32 mouse cellular contexts compared by ENCODE assay signal in the genomic region with DNA sequence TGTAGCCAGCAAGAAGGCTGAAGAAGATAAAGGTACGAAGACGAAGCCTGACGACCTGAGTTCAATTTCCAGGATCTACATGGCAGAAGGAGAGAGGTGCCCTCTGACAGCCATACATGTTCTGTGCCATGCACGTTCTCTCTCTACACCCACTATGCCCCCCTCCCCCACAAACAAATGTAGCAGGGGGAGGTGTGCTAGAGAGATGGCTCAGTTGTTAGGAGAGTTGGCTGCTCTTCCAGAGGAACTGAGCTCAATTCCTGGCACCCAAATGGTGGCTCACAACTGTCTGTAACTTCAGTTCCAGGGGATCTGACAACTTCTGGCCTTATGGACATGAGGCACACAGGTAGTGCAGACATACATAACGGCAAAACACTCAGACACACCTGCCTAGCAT. TPM values are rescaled to one million over a fixed set of nuclear protein-coding genes. Genes with fewer than 3 reads are reported as not detected.
A peak's percentile ranks its signal among the peaks of the same experiment; 100 is the strongest.
DNase-seq lines count a peak whose midpoint lies in the region; ATAC-seq and TF ChIP-seq lines count a peak whose summit lies in the region.
"Had no signal": no experiment of that assay in that cellular context is flagged by ENCODE, and none has a peak within 500 bp of the region (broad histone marks: within the 10 kb centered on the region; RNA-seq: fewer than 3 reads in every experiment).

No protein-coding gene starts in this region.

- no peak for DNase-seq in cerebellum, adult 2 months
- DNase-seq in cerebellum, postnatal 36 days: no peak
- DNase-seq in heart, adult 8-10 months (ENCODE audit: low spot score): no peak
- DNase-seq in layer of hippocampus, adult 2 months (ENCODE audit: low spot score in 2 of 2): peak in 1 of 2 experiments; percentile 47
- DNase-seq in layer of hippocampus, postnatal 25 days (ENCODE audit: extremely low spot score in 1 of 2, low spot score in 1 of 2): no peak
- no peak for DNase-seq in left cerebral cortex, adult 18-20 months (ENCODE audit: low spot score in 2 of 2)
- DNase-seq: adrenal gland, postnatal 10 days; adrenal gland, postnatal 36 days; cerebellum, adult 11 months; cerebellum, adult 8-10 months; cerebellum, postnatal 10 days; gastrocnemius, postnatal 25 days; heart, adult 18-20 months had no signal

- H3K27me3 ChIP-seq in cerebellum, adult 2 months (ENCODE audit: control insufficient read depth, insufficient read depth, low read length): no peaks in the 10 kb centered on the region
- no peaks in the 10 kb centered on the region for H3K27me3 ChIP-seq in heart, embryonic 15.5 days
- H3K27me3 ChIP-seq: forebrain, embryonic 13.5 days; heart, embryonic 13.5 days; hindbrain, embryonic 12.5 days; hindbrain, embryonic 15.5 days; Patski had no signal

- WGBS in cerebellum, adult 2 months: 78% methylated on average over 5 of the region's 5 CpGs
- WGBS in heart, embryonic 15.5 days: 84% methylated on average over 5 of the region's 5 CpGs

- 0 out of 2 replicates have a peak overlapping the region, but pooled peaks have one; percentile 20 for H3K27ac ChIP-seq in cerebellum, adult 2 months (ENCODE audit: insufficient read depth, low read length)
- H3K27ac ChIP-seq in heart, embryonic 15.5 days: no peak overlapping the region
- peak overlapping the region; percentile 9; the same call in 1 of the 2 replicates for H3K27ac ChIP-seq in layer of hippocampus, adult 2 months
- H3K27ac ChIP-seq: forebrain, embryonic 10.5 days; forebrain, embryonic 13.5 days; heart, embryonic 13.5 days; hindbrain, embryonic 12.5 days; hindbrain, embryonic 15.5 days had no signal

- ATAC-seq in heart, embryonic 15.5 days (replicated peaks; ENCODE audit: insufficient number of reproducible peaks, insufficient read depth, low FRiP score, low read depth): no peak
- ATAC-seq: forebrain, embryonic 13.5 days; forebrain, embryonic 16.5 days; Patski had no signal

- no peak for TF ChIP-seq POLR2A in cerebellum, adult 2 months (IDR thresholded peaks at IDR 0.05; ENCODE audit: borderline replicate concordance, insufficient read depth, low read length)

- peaks cover 59% of the 10 kb centered on the region for H3K36me3 ChIP-seq in heart, embryonic 15.5 days

- H3K9ac ChIP-seq in heart, embryonic 15.5 days: 0 out of 2 replicates have a peak overlapping the region, but pooled peaks have one; percentile 14
- H3K9ac ChIP-seq: forebrain, embryonic 13.5 days; heart, embryonic 13.5 days; hindbrain, embryonic 12.5 days; hindbrain, embryonic 15.5 days had no signal

- no peak overlapping the region for H3K4me2 ChIP-seq in heart, embryonic 15.5 days
- H3K4me2 ChIP-seq: forebrain, embryonic 13.5 days; heart, embryonic 13.5 days; hindbrain, embryonic 12.5 days; hindbrain, embryonic 15.5 days had no signal

- no peak overlapping the region for H3K4me3 ChIP-seq in cerebellum, adult 2 months (replicated peaks; ENCODE audit: insufficient read depth, low read depth, low read length)
- no peak overlapping the region for H3K4me3 ChIP-seq in heart, embryonic 15.5 days
- no peak overlapping the region for H3K4me3 ChIP-seq in layer of hippocampus, adult 2 months
- H3K4me3 ChIP-seq: forebrain, embryonic 10.5 days; forebrain, embryonic 13.5 days; heart, embryonic 13.5 days; hindbrain, embryonic 12.5 days; hindbrain, embryonic 15.5 days had no signal

- no peaks in the 10 kb centered on the region for H3K9me3 ChIP-seq in heart, embryonic 15.5 days (replicated peaks)
- H3K9me3 ChIP-seq: forebrain, embryonic 10.5 days; forebrain, embryonic 13.5 days; G1E; heart, embryonic 13.5 days; hindbrain, embryonic 12.5 days; hindbrain, embryonic 15.5 days had no signal

- TF ChIP-seq CTCF in cerebellum, adult 2 months (IDR thresholded peaks at IDR 0.05; ENCODE audit: borderline replicate concordance, insufficient read depth, low read depth, low read length): no peak
- no peak for TF ChIP-seq CTCF in layer of hippocampus, adult 2 months (conservative IDR thresholded peaks at IDR 0.05)

- H3K4me1 ChIP-seq in cerebellum, adult 2 months (ENCODE audit: control insufficient read depth, insufficient read depth, low read length): peaks cover 6% of the 10 kb centered on the region; the same call in 1 of the 2 replicates
- H3K4me1 ChIP-seq in heart, embryonic 15.5 days (replicated peaks): 0 out of 2 replicates have a peak, but pooled peaks cover 3% of the 10 kb centered on the region
- H3K4me1 ChIP-seq: forebrain, embryonic 10.5 days; forebrain, embryonic 13.5 days; hindbrain, embryonic 12.5 days; hindbrain, embryonic 15.5 days had no signal

RNA-seq across cellular contexts. Expression of gene 1700123O20Rik, which starts 9.7 kb away (rescaled TPM):
- polyA plus RNA-seq in cerebellum, adult 2 months (2012; rRNA removed): 45.2 and 51.0 TPM in 2 replicates
- 40.7 and 42.3 TPM in 2 replicates for polyA plus RNA-seq in heart, embryonic 15.5 days (2015; fragmentation: Nextera tagmentation; extraction: Ambion mirVana)
- total RNA-seq in heart, adult 8-10 months (2022): 10 to 100 TPM; 12.9 to 15.3 (median 13.3) TPM
- 10 to 100 TPM; 20.8 to 22.1 TPM for total RNA-seq in layer of hippocampus, adult 2 months (2021)
- 10 to 100 TPM; 27.3 to 28.7 TPM for total RNA-seq in layer of hippocampus, postnatal 25 days (2021)
- total RNA-seq in left cerebral cortex, adult 18-20 months (2021): 10 to 100 TPM; 22.9 to 25.8 TPM

RNA-seq across cellular contexts. Expression of gene Acin1, which starts 10.4 kb away (rescaled TPM):
- 199 and 207 TPM in 2 replicates for polyA plus RNA-seq in cerebellum, adult 2 months (2012; rRNA removed)
- polyA plus RNA-seq in heart, embryonic 15.5 days (2015; fragmentation: Nextera tagmentation; extraction: Ambion mirVana): 75.5 and 80.1 TPM in 2 replicates
- total RNA-seq in heart, adult 8-10 months (2022): 10 to 100 TPM; 63.8 to 81.1 (median 74.3) TPM
- total RNA-seq in layer of hippocampus, adult 2 months (2021): 100 to 1,000 TPM; 223 to 242 TPM
- total RNA-seq in layer of hippocampus, postnatal 25 days (2021): 100 to 1,000 TPM; 172 to 215 TPM
- 100 to 1,000 TPM; 193 to 195 TPM for total RNA-seq in left cerebral cortex, adult 18-20 months (2021)

RNA-seq across cellular contexts. Expression of gene Gm29776, which starts 22.3 kb away (rescaled TPM):
- polyA plus RNA-seq in cerebellum, adult 2 months (2012; rRNA removed): 0.03 and 0.08 TPM in 2 replicates
- polyA plus RNA-seq in heart, embryonic 15.5 days (2015; fragmentation: Nextera tagmentation; extraction: Ambion mirVana): 0.15 and 0.16 TPM in 2 replicates
- not detected for total RNA-seq in heart, adult 8-10 months (2022)
- not detected for total RNA-seq in layer of hippocampus, adult 2 months (2021)
- total RNA-seq in layer of hippocampus, postnatal 25 days (2021): not detected
- not detected for total RNA-seq in left cerebral cortex, adult 18-20 months (2021)
- total RNA-seq: adrenal gland, adult 18-20 months; adrenal gland, postnatal 10 days; gastrocnemius, adult 8-10 months; gastrocnemius, postnatal 25 days; heart, adult 18-20 months; heart, postnatal 25 days; hematopoietic stem cell, adult 5-6 weeks had no signal
- polyA plus RNA-seq: forebrain, embryonic 10.5 days; forebrain, embryonic 13.5 days; G1E had no signal

RNA-seq across cellular contexts. Expression of gene Cdh24, which starts 35.1 kb away (rescaled TPM):
- 7.6 and 10.3 TPM in 2 replicates for polyA plus RNA-seq in cerebellum, adult 2 months (2012; rRNA removed)
- polyA plus RNA-seq in heart, embryonic 15.5 days (2015; fragmentation: Nextera tagmentation; extraction: Ambion mirVana): 1.6 and 2.1 TPM in 2 replicates
- under 1 TPM; 0.08 to 0.57 (median 0.12) TPM for total RNA-seq in heart, adult 8-10 months (2022)
- total RNA-seq in layer of hippocampus, adult 2 months (2021): 10 to 100 TPM; 22.5 to 27.5 TPM
- 10 to 100 TPM; 17.5 to 22.7 TPM for total RNA-seq in layer of hippocampus, postnatal 25 days (2021)
- 1 to 10 TPM; 8.4 to 9.2 TPM for total RNA-seq in left cerebral cortex, adult 18-20 months (2021)

RNA-seq across cellular contexts. Expression of gene Gm17606, which starts 35.5 kb away (rescaled TPM):
- not detected in 2 replicates for polyA plus RNA-seq in cerebellum, adult 2 months (2012; rRNA removed)
- polyA plus RNA-seq in heart, embryonic 15.5 days (2015; fragmentation: Nextera tagmentation; extraction: Ambion mirVana): not detected in 2 replicates
- not detected for total RNA-seq in heart, adult 8-10 months (2022)
- not detected for total RNA-seq in layer of hippocampus, adult 2 months (2021)
- total RNA-seq in layer of hippocampus, postnatal 25 days (2021): not detected
- total RNA-seq in left cerebral cortex, adult 18-20 months (2021): not detected
- total RNA-seq: adrenal gland, adult 18-20 months; adrenal gland, postnatal 10 days; adrenal gland, postnatal 36 days; G1E; gastrocnemius, adult 8-10 months; gastrocnemius, postnatal 25 days; heart, adult 18-20 months; heart, postnatal 25 days; hematopoietic stem cell, adult 5-6 weeks had no signal
- polyA plus RNA-seq: embryonic facial prominence, embryonic 11.5 days; embryonic facial prominence, embryonic 14.5 days; forebrain, embryonic 10.5 days; forebrain, embryonic 13.5 days; frontal cortex, adult 2 months; G1E; gonadal fat pad, adult 2 months; heart, embryonic 13.5 days; heart, postnatal 0 days; hindbrain, embryonic 12.5 days; hindbrain, embryonic 15.5 days; intestine, embryonic 14.5 days; Patski had no signal
